ENCODE assay signal across 8 mouse cellular contexts in genomic region chr4:59581314-59582185, GRCm38 (mm10). TPM values are rescaled to one million over a fixed set of nuclear protein-coding genes. Genes with fewer than 3 reads are reported as not detected.
A peak's percentile ranks its signal among the peaks of the same experiment; 100 is the strongest.
DNase-seq lines count a peak whose midpoint lies in the region; ATAC-seq lines count a peak whose summit lies in the region.

Gene Hsdl2 (plus strand): TSS chr4:59581563.

- H3K4me3 ChIP-seq in hindbrain, embryonic 15.5 days, result peak within 1 kb of the TSS; percentile 59

- H3K27ac ChIP-seq in hindbrain, embryonic 15.5 days (replicated peaks), result peak within 1 kb of the TSS; percentile 88

- H3K4me2 ChIP-seq in hindbrain, embryonic 15.5 days, result peak within 1 kb of the TSS; percentile 87

- peak; percentile 100 for DNase-seq in T-cell, adult 2 months (ENCODE audit: low spot score)
- DNase-seq in cerebellum, postnatal 36 days, result peak; percentile 99
- DNase-seq in frontal cortex, postnatal 36 days (ENCODE audit: low spot score in 2 of 2), result peak; percentile 97 to 99
- DNase-seq in left cerebral cortex, adult 11 months (ENCODE audit: low spot score), result peak; percentile 95
- peak; percentile 98 to 99 for DNase-seq in lung, postnatal 4 days
- DNase-seq in retina, postnatal 7 days (ENCODE audit: low read depth, low spot score), result peak; percentile 97
- peak; percentile 88 for DNase-seq in urinary bladder, adult 2 months (ENCODE audit: low spot score)

- WGBS in hindbrain, embryonic 15.5 days, result under 1% methylated on average over 61 of the region's 61 CpGs

- H3K4me1 ChIP-seq in hindbrain, embryonic 15.5 days (replicated peaks), result peaks cover 20% of the 10 kb centered on the region

- no peaks in the 10 kb centered on the region for H3K36me3 ChIP-seq in hindbrain, embryonic 15.5 days

- no peaks in the 10 kb centered on the region for H3K27me3 ChIP-seq in hindbrain, embryonic 15.5 days

- no peaks in the 10 kb centered on the region for H3K9me3 ChIP-seq in hindbrain, embryonic 15.5 days

- peak within 1 kb of the TSS; percentile 66 for H3K9ac ChIP-seq in hindbrain, embryonic 15.5 days

- peak; percentile 97 for ATAC-seq in hindbrain, embryonic 15.5 days (ENCODE audit: low FRiP score, low read depth)

RNA-seq across cellular contexts. Expression of gene Hsdl2, which starts in this region (rescaled TPM):
- 36.7 and 41.3 TPM in 2 replicates for polyA plus RNA-seq in hindbrain, embryonic 15.5 days (2015; fragmentation: Nextera tagmentation; extraction: Ambion mirVana)
- polyA plus RNA-seq in urinary bladder, adult 2 months (2012; rRNA removed), result 65.2 and 72.5 TPM in 2 replicates

Comparison
In these comparisons a context has a peak if more than half of its experiments do, and no peak if none do; other contexts are left out.
1. Peak in every context shown above with its lines: DNase-seq, ATAC-seq, H3K4me3 ChIP-seq and H3K27ac ChIP-seq.